Mouse (Mus musculus) gastrocnemius, postnatal 4 days (tissue): Measurements from ENCODE around the gene Olfr250. TPM values are rescaled to one million over a fixed set of nuclear protein-coding genes. Genes with fewer than 3 reads are reported as not detected.
"Not testable (repeated sequence)": the region's sequence is repeated elsewhere in the genome, so short reads cannot be mapped to it uniquely, and the experiment has no call there.

Experiments used
- DNase-seq, 2 experiments: peaks; one replicate each; pipeline ENCODE4 v3.0.0; 2021 to 2022; ENCODE audit warnings: low spot score in 2 of 2, mixed read lengths in 2 of 2
- long read RNA-seq, 2 experiments: library from polyadenylated mRNA; stranded (forward); transcript quantifications; one replicate each; pipeline ENCODE4 v2.0.0; 2021
- total RNA-seq, 2 experiments: library from RNA; stranded (reverse); gene quantifications; 2 replicates each; pipeline ENCODE4 v1.2.3; 2021

Olfr250 gene
- total RNA-seq: not detected
- long read RNA-seq, experiment 1: 0 reads
- long read RNA-seq, experiment 2: 0 reads

DNA sequence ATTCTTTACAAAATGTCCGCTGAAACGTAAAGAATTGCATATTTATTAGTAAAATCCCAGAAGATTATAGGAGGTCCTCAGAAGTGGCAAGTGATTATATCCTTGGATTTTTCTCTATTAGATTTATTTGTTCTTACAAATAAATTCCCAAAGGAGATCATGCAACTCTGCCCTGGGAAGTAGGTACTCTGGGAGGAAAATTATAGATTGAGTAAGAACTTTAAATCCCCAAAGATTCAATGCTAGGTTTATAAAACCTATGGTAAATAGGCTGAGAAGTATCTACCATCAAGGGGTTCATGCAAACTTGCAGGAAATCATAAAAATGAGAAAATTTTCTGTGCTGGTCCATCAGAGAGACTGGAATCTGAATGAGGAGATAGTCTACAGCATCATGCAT, at the start of gene Olfr250:
Gene Olfr250 (plus strand): TSS at position 301 of the 400 bp plus-strand sequence.
- DNase-seq: no peak

DNA sequence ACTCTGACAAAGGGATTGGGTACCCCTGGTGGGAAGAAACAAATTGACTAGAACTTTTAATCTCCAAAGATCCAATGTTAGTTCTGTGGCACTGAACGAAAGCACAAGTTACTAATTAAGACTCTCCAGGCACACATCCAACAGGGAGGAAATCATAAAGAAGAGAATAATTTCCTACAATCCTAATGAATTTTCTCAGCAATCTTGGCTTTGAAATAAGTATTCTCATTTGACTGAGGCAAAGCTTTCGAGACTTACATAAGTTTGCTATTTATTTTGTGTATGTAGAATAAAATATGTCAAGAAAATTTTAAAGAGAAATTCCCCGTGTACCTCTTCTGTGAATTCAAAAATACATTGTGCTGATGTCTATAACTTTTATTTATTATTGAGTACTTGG, 37.9 kb upstream of the Olfr250 start, which contains the start of gene Olfr25:
Gene Olfr25 (plus strand): TSS at position 301 of the 400 bp plus-strand sequence.
- DNase-seq: no peak

DNA sequence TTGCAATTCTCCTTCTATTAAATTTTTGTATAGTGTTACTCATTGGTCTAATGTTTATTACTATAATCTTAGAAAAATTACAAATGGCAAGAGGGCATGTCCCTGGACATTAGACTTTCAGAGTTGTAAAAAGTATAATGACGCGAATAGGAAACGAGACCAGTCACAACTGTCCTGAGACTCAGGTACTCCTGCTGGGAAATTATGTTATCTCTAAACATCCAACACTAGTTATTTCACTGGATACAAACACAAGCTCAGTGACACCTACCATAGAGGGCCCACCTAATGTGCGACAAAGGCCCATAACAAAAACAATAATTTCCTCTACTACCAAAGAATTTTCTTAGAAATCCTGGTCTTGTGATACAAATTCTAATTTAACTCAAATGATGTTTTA, 18.6 kb upstream of the Olfr250 start, which contains the start of gene Olfr898:
Gene Olfr898 (plus strand): TSS at position 301 of the 400 bp plus-strand sequence.
- DNase-seq: no peak

DNA sequence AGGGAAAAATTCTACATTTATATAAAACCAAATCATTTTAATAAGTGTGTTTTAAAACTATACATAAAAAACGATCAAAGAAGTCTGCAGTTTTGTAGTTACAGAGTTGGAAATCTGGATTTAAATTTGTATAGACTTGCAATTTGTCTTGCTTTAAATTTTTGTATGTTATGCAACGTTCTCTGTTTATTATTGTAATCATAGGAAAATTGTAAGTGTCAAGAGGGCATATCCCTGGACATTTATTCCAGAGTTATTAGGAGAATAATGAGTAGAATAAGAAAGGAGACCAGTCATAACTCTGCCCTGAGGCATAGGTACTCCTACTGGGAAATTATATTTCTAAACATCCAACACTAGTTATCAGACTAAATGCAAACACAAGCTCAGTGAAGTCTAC, 10.1 kb downstream of the Olfr250 start, which contains the start of gene Olfr251:
Gene Olfr251 (plus strand): TSS at position 301 of the 400 bp plus-strand sequence.
- DNase-seq: no peak

DNA sequence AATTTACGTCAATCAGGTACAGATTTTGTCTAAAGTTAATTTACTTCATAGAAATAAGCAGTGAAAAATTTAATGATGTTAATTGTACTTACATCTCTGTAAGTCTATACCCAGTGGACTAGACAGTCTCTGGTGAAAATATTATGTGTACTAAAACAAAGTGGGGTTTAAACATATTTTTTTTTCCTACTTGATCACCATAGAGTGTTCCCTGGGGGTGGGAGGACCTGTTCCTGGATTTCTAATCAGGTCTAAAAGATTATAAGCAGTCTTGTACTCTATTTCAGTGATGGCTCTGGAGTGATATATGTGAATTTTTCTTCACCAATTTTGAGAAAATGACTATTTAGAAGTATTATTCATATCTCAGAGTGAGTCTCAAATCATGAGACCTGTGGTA, 34.7 kb downstream of the Olfr250 start, which contains the start of gene Olfr147:
Gene Olfr147 (plus strand): TSS at position 301 of the 400 bp plus-strand sequence.
- DNase-seq: no peak

DNA sequence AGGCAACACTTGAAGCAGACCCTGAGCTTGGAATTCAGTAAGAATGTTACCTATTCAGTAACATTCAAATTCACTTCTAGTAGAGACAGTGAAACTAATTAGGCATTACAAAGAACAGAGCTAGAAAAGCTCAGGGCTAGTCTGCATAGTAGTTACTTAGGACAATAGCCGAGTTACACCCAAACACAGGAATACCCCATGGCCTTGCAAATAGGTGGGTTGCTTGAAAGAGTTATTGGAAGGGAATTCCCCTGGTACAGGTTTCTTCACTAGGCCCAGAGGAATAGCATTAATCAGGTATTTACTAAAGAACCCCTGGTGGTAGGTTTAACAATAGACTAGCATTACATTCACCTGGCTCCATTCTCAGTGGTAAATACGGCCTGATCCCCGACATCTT, 40.8 kb downstream of the Olfr250 start:
- DNase-seq: not testable (repeated sequence)

DNA sequence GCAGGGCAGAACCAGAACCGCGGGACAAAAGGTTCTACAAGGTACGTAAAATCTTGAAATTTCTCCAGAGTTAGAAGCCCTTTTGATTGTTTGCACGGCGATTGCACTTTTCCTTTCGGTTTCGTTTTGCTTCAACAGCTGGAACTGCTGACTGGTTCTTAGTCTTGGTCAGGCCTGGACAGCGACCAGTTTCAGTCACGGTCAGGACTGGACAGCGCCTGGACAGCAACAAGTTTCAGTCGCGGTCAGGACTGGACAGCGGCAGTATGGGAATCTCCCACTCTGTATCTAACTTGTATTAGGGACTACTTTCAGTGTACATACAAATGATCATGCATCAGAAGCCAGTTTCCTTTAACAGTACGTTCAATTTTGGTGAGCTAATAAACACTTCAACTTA, 46.8 kb downstream of the Olfr250 start:
- not testable (repeated sequence) for DNase-seq

Other genes starting within 250 kb of the Olfr250 start
- gene Olfr890, start 224.4 kb upstream of the Olfr250 start, total RNA-seq: not detected
- not detected for gene Olfr891, start 186.1 kb upstream of the Olfr250 start, total RNA-seq
- not detected for gene Olfr893, start 158.5 kb upstream of the Olfr250 start, total RNA-seq
- not detected for gene Olfr894, start 148.8 kb upstream of the Olfr250 start, total RNA-seq
- gene Olfr143, start 114.1 kb upstream of the Olfr250 start, total RNA-seq: not detected
- not detected for gene Olfr895, start 99.0 kb upstream of the Olfr250 start, total RNA-seq
- not detected for gene Olfr896-ps1, start 75.8 kb upstream of the Olfr250 start, total RNA-seq
- not detected for gene Olfr25, start 37.8 kb upstream of the Olfr250 start, total RNA-seq
- gene Olfr898, start 18.5 kb upstream of the Olfr250 start, total RNA-seq: not detected
- not detected for gene Olfr251, start 10.2 kb downstream of the Olfr250 start, total RNA-seq
- gene Olfr147, start 34.8 kb downstream of the Olfr250 start, total RNA-seq: not detected
- gene Olfr901, start 62.6 kb downstream of the Olfr250 start, total RNA-seq: not detected
- gene Olfr902, start 80.8 kb downstream of the Olfr250 start, total RNA-seq: not detected
- not detected for gene Olfr904, start 96.2 kb downstream of the Olfr250 start, total RNA-seq
- gene Olfr905, start 104.2 kb downstream of the Olfr250 start, total RNA-seq: under 1 TPM in 1 of 2 experiments, not detected in 1; 0.07 TPM
- not detected for gene Olfr906, start 120.2 kb downstream of the Olfr250 start, total RNA-seq
- not detected for gene Olfr907, start 128.9 kb downstream of the Olfr250 start, total RNA-seq
- gene Olfr911-ps1, start 154.7 kb downstream of the Olfr250 start, total RNA-seq: not detected
- gene Olfr910, start 171.0 kb downstream of the Olfr250 start, total RNA-seq: not detected
- gene Olfr912, start 213.3 kb downstream of the Olfr250 start, total RNA-seq: not detected
- not detected for gene Olfr913, start 225.9 kb downstream of the Olfr250 start, total RNA-seq
- not detected for gene Olfr914, start 238.2 kb downstream of the Olfr250 start, total RNA-seq